Mouse (Mus musculus) G1E (cell line): Measurements from ENCODE around the gene Ovgp1.

Source experiments
- CTCF ChIP-seq: IDR thresholded peaks from 2 replicates; pipeline ENCODE4 v1.5.1; 2012; ENCODE audit warnings: low read depth, low read length, inconsistent platforms, mixed read lengths
- GATA1 ChIP-seq: IDR thresholded peaks from 2 replicates; pipeline ENCODE4 v1.6.1; 2012; ENCODE audit warnings: borderline replicate concordance, low read length, inconsistent platforms, mixed read lengths
- GATA2 ChIP-seq: IDR thresholded peaks from 2 replicates; pipeline ENCODE4 v1.6.1; 2012; ENCODE audit warnings: low read depth, low read length, inconsistent platforms, borderline replicate concordance
- POLR2AphosphoS5 ChIP-seq: IDR thresholded peaks from 2 replicates; pipeline ENCODE4 v1.6.1; 2012; ENCODE audit warnings: low read depth, low read length, inconsistent platforms; ENCODE audit not compliant: insufficient replicate concordance
- TAL1 ChIP-seq: conservative IDR thresholded peaks from 2 replicates; pipeline ENCODE4 v1.6.1; 2012; ENCODE audit warnings: low read depth, low read length, inconsistent platforms, mixed read lengths

DNA sequence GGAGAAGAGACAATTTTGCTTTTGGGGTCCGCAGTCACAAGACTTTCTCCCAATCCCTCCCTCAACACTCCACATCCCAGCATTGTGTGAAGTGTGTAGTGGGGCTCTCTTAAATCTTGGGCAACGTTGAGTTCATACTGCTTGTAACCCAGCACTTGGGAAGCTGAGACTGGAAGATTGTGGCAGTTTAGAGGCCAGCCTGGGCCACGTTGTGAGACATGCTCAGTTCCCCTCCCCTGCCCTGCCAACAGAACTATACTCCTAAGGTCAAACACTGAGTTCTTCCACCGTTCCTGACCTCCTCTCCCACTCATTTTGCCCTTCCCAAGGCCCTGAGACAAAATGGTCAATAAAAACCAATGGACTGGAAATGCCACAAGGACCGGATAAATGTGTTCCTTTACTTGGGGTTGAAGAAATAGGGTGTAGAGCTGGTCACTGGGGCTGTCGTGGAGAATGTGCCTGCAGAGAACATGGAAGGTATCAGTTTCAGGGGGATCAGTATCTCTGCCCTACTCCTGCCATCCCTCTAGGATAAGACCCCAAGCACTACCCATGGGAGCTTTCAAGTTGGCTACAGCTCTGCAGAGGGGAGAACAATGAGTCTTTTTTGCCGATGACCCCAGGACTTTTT, 45.8 kb upstream of the Ovgp1 start:
- no peak for TF ChIP-seq CTCF
- no peak for TF ChIP-seq TAL1
- TF ChIP-seq GATA1 = no peak
- TF ChIP-seq GATA2 = no peak
- no peak for TF ChIP-seq POLR2AphosphoS5
